ENCODE assay signal across 6 mouse cellular contexts in genomic region chr17:35444510-35444909, GRCm38 (mm10). TPM values are rescaled to one million over a fixed set of nuclear protein-coding genes. Genes with fewer than 3 reads are reported as not detected.
DNase-seq lines count a peak whose midpoint lies in the region; ATAC-seq lines count a peak whose summit lies in the region.
"Not testable (repeated sequence)": the region's sequence is repeated elsewhere in the genome, so short reads cannot be mapped to it uniquely, and the experiment has no call there.
"Had no signal": no experiment of that assay in that cellular context is flagged by ENCODE, and none has a peak within 500 bp of the region (broad histone marks: within the 10 kb centered on the region; RNA-seq: fewer than 3 reads in every experiment).

No protein-coding gene starts in this region.

- peak; percentile 65 for DNase-seq in heart, adult 11 months
- DNase-seq in induced T-regulatory cell, adult 2 months (ENCODE audit: low read depth) = peak; percentile 18
- peak; percentile 54 for DNase-seq in midbrain, embryonic 11.5 days (ENCODE audit: low spot score, missing footprints)
- DNase-seq in naive thymus-derived CD4-positive, alpha-beta T cell, adult 2 months (ENCODE audit: low read depth) = peak; percentile 10

- H3K4me3 ChIP-seq in midbrain, embryonic 11.5 days (ENCODE audit: low read depth, low read length) = not testable (repeated sequence)

- not testable (repeated sequence) for H3K9ac ChIP-seq in midbrain, embryonic 11.5 days (ENCODE audit: low read length)

- WGBS in midbrain, embryonic 11.5 days = 77% methylated on average over 2 of the region's 2 CpGs

- not testable (repeated sequence) for H3K4me2 ChIP-seq in midbrain, embryonic 11.5 days

- ATAC-seq in midbrain, embryonic 11.5 days (ENCODE audit: low FRiP score) = not testable (repeated sequence)

- not testable (repeated sequence) for H3K27me3 ChIP-seq in midbrain, embryonic 11.5 days (ENCODE audit: control insufficient read depth, insufficient read depth, low read length)

- H3K27ac ChIP-seq in midbrain, embryonic 11.5 days (ENCODE audit: low read depth, low read length) = not testable (repeated sequence)

- not testable (repeated sequence) for H3K4me1 ChIP-seq in midbrain, embryonic 11.5 days (ENCODE audit: control insufficient read depth, insufficient read depth, low read length)

- not testable (repeated sequence) for H3K9me3 ChIP-seq in midbrain, embryonic 11.5 days (ENCODE audit: control insufficient read depth, low read length)

- not testable (repeated sequence) for H3K36me3 ChIP-seq in midbrain, embryonic 11.5 days (ENCODE audit: control insufficient read depth, insufficient read depth, low read length)

RNA-seq across cellular contexts. Expression of gene H2-Q7, which starts 5.6 kb away (rescaled TPM):
- polyA plus RNA-seq in midbrain, embryonic 11.5 days (2014; fragmentation: Nextera tagmentation; extraction: Ambion mirVana) = 9.3 and 10.0 TPM in 2 replicates

RNA-seq across cellular contexts. Expression of gene H2-Q6, which starts 19.9 kb away (rescaled TPM):
- 0.33 and 0.93 TPM in 2 replicates for polyA plus RNA-seq in midbrain, embryonic 11.5 days (2014; fragmentation: Nextera tagmentation; extraction: Ambion mirVana)
- polyA plus RNA-seq: C2C12 had no signal

RNA-seq across cellular contexts. Expression of gene H2-Q10, which starts 25.4 kb away (rescaled TPM):
- polyA plus RNA-seq in midbrain, embryonic 11.5 days (2014; fragmentation: Nextera tagmentation; extraction: Ambion mirVana) = 0.11 and 0.12 TPM in 2 replicates
- polyA plus RNA-seq: G1E had no signal

Comparison
In these comparisons a context has a peak if more than half of its experiments do, and no peak if none do; other contexts are left out.
1. DNase-seq: peak in every context shown above with its lines; median percentile 65 in heart, adult 11 months; 54 in midbrain, embryonic 11.5 days; 18 in induced T-regulatory cell, adult 2 months; 10 in naive thymus-derived CD4-positive, alpha-beta T cell, adult 2 months.